ENCODE assay signal across 13 mouse cellular contexts in the genomic region with DNA sequence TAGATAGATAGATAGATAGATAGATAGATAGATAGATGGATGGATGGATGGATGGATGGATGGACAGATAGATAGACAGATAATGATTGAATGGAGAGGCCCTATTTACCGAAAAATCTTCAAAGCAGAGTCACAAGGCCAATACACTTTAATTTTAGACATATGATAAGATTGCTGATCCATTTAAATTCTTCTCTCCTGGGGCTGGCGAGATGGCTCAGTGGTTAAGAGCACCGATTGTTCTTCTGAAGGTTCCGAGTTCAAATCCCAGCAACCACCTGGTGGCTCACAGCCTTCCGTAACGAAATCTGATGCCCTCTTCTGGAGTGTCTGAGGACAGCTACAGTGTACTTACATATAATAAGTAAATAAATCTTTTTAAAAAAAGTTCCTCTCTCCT. TPM values are rescaled to one million over a fixed set of nuclear protein-coding genes. Genes with fewer than 3 reads are reported as not detected.
"Had no signal": no experiment of that assay in that cellular context is flagged by ENCODE, and none has a peak within 500 bp of the region (broad histone marks: within the 10 kb centered on the region; RNA-seq: fewer than 3 reads in every experiment).

No protein-coding gene starts in this region.

RNA-seq across cellular contexts. Expression of gene Mgarp, which starts 41.6 kb away (rescaled TPM):
- total RNA-seq: left cerebral cortex, postnatal 10 days; left cerebral cortex, postnatal 14 days; left cerebral cortex, postnatal 25 days; left cerebral cortex, postnatal 36 days; left cerebral cortex, postnatal 4 days; liver, adult 2 months; megakaryocyte progenitor cell, adult 5-6 weeks; megakaryocyte, adult 5-6 weeks; megakaryocyte-erythroid progenitor cell, adult 5-6 weeks; monocyte, adult 5-6 weeks had no signal
- polyA plus RNA-seq: liver, adult 2 months; lung, adult 2 months; lung, postnatal 0 days; macrophage had no signal
